Mouse (Mus musculus) forebrain, postnatal 0 days (tissue): ENCODE results near the gene Ampd1. TPM values are rescaled to one million over a fixed set of nuclear protein-coding genes. Genes with fewer than 3 reads are reported as not detected.

Experiments
- ATAC-seq: fragments of 200-750 bp; cut with Nextera tagmentation; 2 replicates; pipeline ENCODE4 v1.8.0; 2017; ENCODE audit warnings: mild to moderate bottlenecking, moderate library complexity
- DNase-seq: peaks from one replicate; pipeline ENCODE4 v3.0.0-alpha.2; 2015
- H3K27ac ChIP-seq: fragments of 300-500 bp; sonication (generic); 2 replicates; pipeline ENCODE4 v1.5.1; 2014; ENCODE audit warnings: low read depth, mild to moderate bottlenecking, antibody characterized with exemption, low read length, moderate library complexity, mixed read lengths
- H3K27me3 ChIP-seq: fragments of 300-500 bp; sonication (generic); 2 replicates; pipeline ENCODE4 v1.6.1; 2014; ENCODE audit warnings: mild to moderate bottlenecking, low read length, mixed read lengths; ENCODE audit not compliant: insufficient read depth
- H3K36me3 ChIP-seq: fragments of 300-500 bp; sonication (generic); 2 replicates; pipeline ENCODE4 v1.6.1; 2014; ENCODE audit warnings: mild to moderate bottlenecking, moderate library complexity; ENCODE audit not compliant: insufficient read depth
- H3K4me1 ChIP-seq: fragments of 300-500 bp; sonication (generic); 2 replicates; pipeline ENCODE4 v1.6.1; 2014; ENCODE audit warnings: antibody characterized with exemption; ENCODE audit not compliant: insufficient read depth
- H3K4me2 ChIP-seq: fragments of 300-500 bp; sonication (generic); 2 replicates; pipeline ENCODE4 v1.6.1; 2014; ENCODE audit warnings: low read depth, mild to moderate bottlenecking, moderate library complexity
- H3K4me3 ChIP-seq: fragments of 300-500 bp; sonication (generic); 2 replicates; pipeline ENCODE4 v1.5.1; 2014; ENCODE audit warnings: low read depth, low read length, mixed read lengths
- H3K9ac ChIP-seq: fragments of 300-500 bp; sonication (generic); 2 replicates; pipeline ENCODE4 v1.6.1; 2014; ENCODE audit warnings: mild to moderate bottlenecking
- H3K9me3 ChIP-seq: fragments of 300-500 bp; sonication (generic); 2 replicates; pipeline ENCODE4 v1.6.1; 2016; ENCODE audit warnings: low read length
- CTCF ChIP-seq: sonication (generic); IDR thresholded peaks from 2 replicates; pipeline ENCODE4 v1.5.1; 2016; ENCODE audit warnings: antibody characterized with exemption, control low read depth, low read depth
- WGBS: fragments of 180-500 bp; shearing (Covaris S2); extraction: QIAGEN DNeasy Blood & Tissue Kit; methylation state at CpG from one replicate; pipeline ENCODE4 v1.1.7; 2014; 5-methylcytosine and 5-hydroxymethylcytosine counted together
- polyA plus RNA-seq: library from polyadenylated mRNA; unstranded; fragments of >200 nt; fragmentation: Nextera tagmentation; extraction: Ambion mirVana; gene quantifications from 2 replicates; pipeline ENCODE4 v1.2.1, GENCODE M21; 2015
- total RNA-seq: library from RNA; depleted of rRNA; stranded (reverse); fragments of >200 nt; gene quantifications from 2 replicates; pipeline ENCODE4 v1.2.3, GENCODE M21; 2014

The Ampd1 gene
- total and polyA plus RNA-seq, 2 experiments from 2014 or later = not detected

DNA sequence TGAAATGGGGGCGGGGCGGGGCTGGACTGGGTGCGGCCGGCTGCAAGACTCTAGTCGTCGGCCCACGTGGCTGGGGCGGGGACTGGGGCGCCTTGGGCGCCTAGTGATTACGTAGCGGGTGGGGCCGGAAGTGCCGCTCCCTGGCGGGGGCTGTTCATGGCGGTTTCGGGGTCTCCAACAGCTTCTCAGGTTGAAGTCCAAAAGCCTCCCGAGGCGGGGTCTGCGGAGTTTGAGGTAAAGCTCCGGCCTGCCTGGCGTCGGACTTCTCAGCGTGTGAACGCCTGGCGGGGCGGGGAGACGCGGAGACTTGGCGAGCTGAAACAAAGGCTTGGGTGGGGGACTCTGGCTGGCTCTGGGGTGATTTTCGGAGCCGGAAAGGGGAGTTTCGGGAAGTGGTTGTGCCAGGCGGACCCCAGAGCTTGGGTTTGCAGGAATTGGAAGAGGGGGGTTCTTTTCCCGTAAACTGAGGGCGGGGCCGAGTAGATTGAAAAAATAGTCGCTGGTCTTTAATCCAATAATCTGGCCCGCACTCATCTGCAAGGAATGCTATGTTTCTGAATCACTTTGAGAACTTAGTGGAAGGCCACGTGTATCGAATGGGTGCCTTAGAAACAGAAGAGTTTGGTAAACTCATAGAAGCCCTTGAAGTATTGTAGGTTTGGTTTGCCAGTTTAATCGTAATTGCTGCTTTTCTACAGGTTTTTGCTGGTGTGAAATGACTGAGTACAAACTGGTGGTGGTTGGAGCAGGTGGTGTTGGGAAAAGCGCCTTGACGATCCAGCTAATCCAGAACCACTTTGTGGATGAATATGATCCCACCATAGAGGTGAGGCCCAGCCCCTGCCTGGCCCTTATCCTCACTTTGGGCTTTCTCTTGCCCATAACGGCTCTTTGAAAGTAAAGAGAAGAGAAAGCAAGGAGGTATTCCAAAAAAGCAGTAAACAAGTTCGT, 15.3 kb upstream of the Ampd1 start, which contains the start of gene Nras:
Nras (plus strand) TSS at position 79 of the 951 bp plus-strand sequence.
- ATAC-seq (peak; percentile 99), DNase-seq (peak; percentile 97)
- Histone ChIP-seq H3K9me3 (no peaks in the 10 kb centered on the region), H3K4me1 (peaks cover 7% of the 10 kb centered on the region; the same call in 1 of the 2 replicates), H3K4me3 (peak within 1 kb of the TSS; percentile 78), H3K36me3 (peaks cover 54% of the 10 kb centered on the region), H3K9ac (peak within 1 kb of the TSS; percentile 81), H3K4me2 (peak within 1 kb of the TSS; percentile 67), H3K27me3 (no peaks in the 10 kb centered on the region), H3K27ac (peak within 1 kb of the TSS; percentile 96)
- no peak for TF ChIP-seq CTCF
- whole genome bisulfite sequencing = 4% methylated on average over 46 of the region's 46 CpGs

DNA sequence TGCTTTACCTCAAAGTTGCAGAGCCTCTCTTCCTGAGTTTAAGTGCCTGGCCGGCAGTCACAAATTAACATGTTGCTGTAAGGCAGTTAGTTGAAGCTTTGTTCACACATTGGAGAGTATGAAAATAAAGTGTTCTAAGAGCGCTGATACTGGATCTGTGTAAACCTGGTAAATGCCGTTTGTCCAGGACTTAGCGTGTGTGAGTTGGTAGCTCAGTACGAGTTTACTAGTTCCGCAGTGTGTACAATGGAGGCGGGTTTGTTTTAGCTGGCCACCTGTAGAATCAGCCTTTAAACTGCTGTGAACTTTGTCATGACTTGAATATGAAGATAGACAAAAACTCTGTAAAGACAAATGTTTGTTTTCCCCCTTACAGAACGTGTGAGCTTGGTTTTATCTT, 6.9 kb upstream of the Ampd1 start:
- no peak for TF ChIP-seq CTCF
- DNase-seq (no peak), ATAC-seq (no peak)
- Histone ChIP-seq H3K9me3 (no peaks in the 10 kb centered on the region), H3K4me2 (no peak overlapping the region), H3K27ac (no peak overlapping the region), H3K27me3 (no peaks in the 10 kb centered on the region), H3K4me1 (no peaks in the 10 kb centered on the region), H3K9ac (no peak overlapping the region), H3K36me3 (peaks cover 56% of the 10 kb centered on the region), H3K4me3 (no peak overlapping the region)
- 90% methylated on average over 8 of the region's 8 CpGs for WGBS

GRCm38 (mm10) chr3:103068971-103069370, 4.8 kb upstream of the Ampd1 start:
- Histone ChIP-seq H3K9ac (no peak overlapping the region), H3K27ac (no peak overlapping the region), H3K36me3 (peaks cover 38% of the 10 kb centered on the region), H3K9me3 (no peaks in the 10 kb centered on the region), H3K27me3 (no peaks in the 10 kb centered on the region), H3K4me3 (no peak overlapping the region), H3K4me2 (no peak overlapping the region), H3K4me1 (no peaks in the 10 kb centered on the region)
- TF ChIP-seq CTCF = no peak
- DNase-seq (no peak), ATAC-seq (no peak)
- 95% methylated on average over 6 of the region's 6 CpGs for WGBS

- Histone ChIP-seq H3K4me3 (no peak overlapping the region), H3K27me3 (no peaks in the 10 kb centered on the region), H3K36me3 (no peaks in the 10 kb centered on the region), H3K9me3 (no peaks in the 10 kb centered on the region), H3K4me1 (no peaks in the 10 kb centered on the region), H3K4me2 (no peak overlapping the region), H3K9ac (no peak overlapping the region), H3K27ac (no peak overlapping the region)
- no peak for TF ChIP-seq CTCF
- 92% methylated on average over 9 of the region's 9 CpGs for WGBS
- DNase-seq = no peak
- ATAC-seq = no peak
These were observed 2.1 kb downstream of the Ampd1 start for GRCm38 (mm10) chr3:103075871-103076270.

DNA sequence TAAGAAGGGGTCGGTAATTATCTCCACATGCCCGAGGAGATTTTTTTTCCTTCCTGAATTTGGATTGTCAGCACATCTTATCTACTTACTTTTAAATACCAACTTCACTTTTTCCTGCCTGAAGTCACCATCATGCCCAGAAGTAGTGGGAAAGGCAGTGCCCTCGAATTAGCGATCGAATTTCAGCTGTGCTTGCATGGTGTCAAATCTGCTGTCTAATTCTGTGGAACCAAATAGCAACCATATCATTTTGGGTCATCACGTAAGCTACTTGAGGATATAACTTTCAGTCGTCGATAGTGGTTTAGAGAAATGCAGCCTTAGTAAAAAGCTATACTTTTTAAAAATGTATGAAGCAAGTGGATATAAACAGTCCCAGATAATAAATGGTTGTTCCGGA, 2.7 kb downstream of the Ampd1 start:
- no peak for DNase-seq
- H3K9ac ChIP-seq = no peak overlapping the region
- no peak for TF ChIP-seq CTCF
- 90% methylated on average over 9 of the region's 9 CpGs for WGBS
- H3K36me3 ChIP-seq = no peaks in the 10 kb centered on the region
- no peaks in the 10 kb centered on the region for H3K27me3 ChIP-seq
- no peak overlapping the region for H3K4me3 ChIP-seq
- H3K27ac ChIP-seq = no peak overlapping the region
- no peak for ATAC-seq
- H3K4me2 ChIP-seq = no peak overlapping the region
- no peaks in the 10 kb centered on the region for H3K9me3 ChIP-seq
- no peaks in the 10 kb centered on the region for H3K4me1 ChIP-seq

DNA sequence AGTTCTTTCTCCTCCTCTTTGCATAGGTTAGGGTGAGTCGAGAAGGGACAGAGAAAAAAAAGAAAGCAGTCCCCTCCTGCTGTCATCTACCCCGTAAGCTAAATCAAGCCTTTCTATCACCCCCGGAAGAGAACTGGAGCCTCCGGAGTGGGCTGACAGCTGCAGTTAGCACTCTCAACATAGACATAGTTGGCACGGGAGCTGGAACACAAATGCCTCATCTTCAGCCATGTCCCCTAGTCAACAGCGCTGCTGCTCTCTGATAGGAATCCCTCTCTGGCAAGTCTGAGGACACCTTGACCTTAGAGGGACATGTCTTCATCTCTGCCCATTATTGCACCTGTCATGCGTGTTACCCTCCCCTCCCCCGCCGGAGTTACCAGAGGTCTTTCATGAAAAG, 5.5 kb downstream of the Ampd1 start:
- TF ChIP-seq CTCF = no peak
- Histone ChIP-seq H3K9me3 (no peaks in the 10 kb centered on the region), H3K4me3 (no peak overlapping the region), H3K4me1 (no peaks in the 10 kb centered on the region), H3K9ac (no peak overlapping the region), H3K4me2 (no peak overlapping the region), H3K27ac (no peak overlapping the region), H3K27me3 (no peaks in the 10 kb centered on the region), H3K36me3 (no peaks in the 10 kb centered on the region)
- 84% methylated on average over 9 of the region's 9 CpGs for WGBS
- DNase-seq (no peak), ATAC-seq (no peak)

- no peaks in the 10 kb centered on the region for H3K27me3 ChIP-seq
- no peak overlapping the region for H3K4me2 ChIP-seq
- 59% methylated on average over 11 of the region's 11 CpGs for WGBS
- no peak overlapping the region for H3K9ac ChIP-seq
- no peak overlapping the region for H3K4me3 ChIP-seq
- H3K9me3 ChIP-seq = no peaks in the 10 kb centered on the region
- DNase-seq (no peak), ATAC-seq (0 out of 2 replicates have a peak, but pooled peaks have one; percentile 18)
- TF ChIP-seq CTCF = no peak
- no peaks in the 10 kb centered on the region for H3K36me3 ChIP-seq
- no peaks in the 10 kb centered on the region for H3K4me1 ChIP-seq
- no peak overlapping the region for H3K27ac ChIP-seq
These were observed 7.2 kb downstream of the Ampd1 start for GRCm38 (mm10) chr3:103081051-103081450.
